Mouse (Mus musculus): Measurements from ENCODE around the gene Med15. TPM values are rescaled to one million over a fixed set of nuclear protein-coding genes. Genes with fewer than 3 reads are reported as not detected.

The Med15 gene
- polyA plus RNA-seq (2012; rRNA removed) = 96.9 and 109 TPM in 2 replicates

DNA sequence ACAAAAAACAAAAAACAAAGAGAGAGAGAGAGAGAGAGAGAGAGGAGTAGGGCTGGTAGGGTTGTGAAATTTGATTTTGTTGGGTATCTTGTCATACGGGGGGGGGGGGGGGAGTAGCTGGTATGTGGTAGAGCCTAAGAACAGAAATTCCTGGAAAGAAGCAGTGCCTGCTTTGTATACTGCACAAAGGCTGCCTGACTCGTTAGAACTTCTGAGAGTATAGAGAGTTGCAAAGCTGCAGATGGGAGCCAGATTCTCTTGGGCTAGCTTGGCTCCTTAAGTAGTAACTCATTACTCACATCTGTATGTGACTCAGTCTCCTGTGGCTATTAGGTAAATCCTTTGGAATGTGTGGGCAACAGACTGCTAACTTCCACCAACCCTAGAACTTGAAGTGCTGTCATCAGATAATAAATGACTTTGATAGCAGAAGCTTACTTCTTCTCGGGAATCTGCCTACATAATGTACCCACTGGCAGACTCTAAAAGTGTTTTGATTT lies at the start of gene Med15:
TSS of gene Med15 (minus strand) at position 51 of the 500 bp plus-strand sequence.
- no peak for TF ChIP-seq POLR2A (IDR thresholded peaks at IDR 0.05; ENCODE audit: borderline replicate concordance, extremely low read depth, low read depth, low read length)
- TF ChIP-seq CTCF (IDR thresholded peaks at IDR 0.05; ENCODE audit: insufficient read depth, low read length) = no peak
- 28% methylated on average over 3 of the region's 3 CpGs for whole genome bisulfite sequencing
- Histone ChIP-seq H3K4me3 (replicated peaks; ENCODE audit: extremely low read depth, low read depth, low read length) (no peak within 1 kb of the TSS), H3K4me1 (ENCODE audit: control insufficient read depth, insufficient read depth, low read length) (no peaks in the 10 kb centered on the region)
- no peak for DNase-seq

DNA sequence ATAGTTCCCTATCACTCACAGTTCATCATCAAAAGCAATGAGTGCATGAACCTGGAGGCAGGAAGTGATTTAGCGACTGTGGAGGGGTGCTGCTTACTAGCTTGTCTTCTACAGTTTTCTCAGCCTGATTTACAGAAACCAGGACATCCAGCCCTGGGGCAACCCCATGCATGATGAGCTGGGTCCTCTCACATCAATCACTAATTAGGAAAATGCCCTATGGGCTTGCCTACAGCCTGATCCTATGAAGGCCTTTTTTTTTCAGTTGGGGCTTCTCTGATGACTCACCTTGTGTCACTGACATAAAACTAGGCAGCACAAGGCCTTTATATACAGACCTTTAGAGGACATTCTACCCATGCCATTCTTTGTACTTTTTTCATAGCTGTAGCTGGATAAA lies 47.0 kb upstream of the Med15 start:
- DNase-seq = no peak
- WGBS = 55% methylated on average over 1 of the region's 1 CpGs

DNA sequence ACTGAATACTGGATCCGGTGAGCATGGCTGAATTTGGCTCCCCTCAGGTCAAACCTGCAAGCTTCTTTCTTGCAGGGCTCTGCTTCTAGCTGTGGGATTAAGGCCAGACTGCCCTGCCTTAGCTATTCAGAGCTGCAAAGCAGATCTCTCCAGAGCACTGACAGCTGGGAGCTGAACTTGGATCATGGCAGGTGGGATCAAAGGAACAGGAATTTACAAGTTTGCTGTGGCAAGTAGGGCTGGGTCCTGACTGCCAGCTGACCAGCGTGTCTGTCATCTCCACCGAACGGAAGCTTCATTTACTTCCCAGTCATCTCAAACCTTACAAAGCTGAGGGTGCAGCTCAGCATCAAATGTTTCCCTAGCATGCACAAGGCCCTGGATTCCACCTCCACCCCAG lies 45.5 kb upstream of the Med15 start:
- no peak for TF ChIP-seq POLR2A (IDR thresholded peaks at IDR 0.05; ENCODE audit: borderline replicate concordance, extremely low read depth, low read depth, low read length)
- TF ChIP-seq CTCF (IDR thresholded peaks at IDR 0.05; ENCODE audit: insufficient read depth, low read length) = no peak
- DNase-seq = no peak
- WGBS = 75% methylated on average over 4 of the region's 4 CpGs
- Histone ChIP-seq H3K4me3 (replicated peaks; ENCODE audit: extremely low read depth, low read depth, low read length) (no peak overlapping the region), H3K4me1 (ENCODE audit: control insufficient read depth, insufficient read depth, low read length) (no peaks in the 10 kb centered on the region)

More for the DNA sequence above, 47.0 kb upstream of the Med15 start:
- Histone ChIP-seq H3K4me1 (ENCODE audit: control insufficient read depth, insufficient read depth, low read length) (no peaks in the 10 kb centered on the region), H3K4me3 (replicated peaks; ENCODE audit: extremely low read depth, low read depth, low read length) (no peak overlapping the region)
- TF ChIP-seq CTCF (IDR thresholded peaks at IDR 0.05; ENCODE audit: insufficient read depth, low read length) (no peak), POLR2A (IDR thresholded peaks at IDR 0.05; ENCODE audit: borderline replicate concordance, extremely low read depth, low read depth, low read length) (no peak)

DNA sequence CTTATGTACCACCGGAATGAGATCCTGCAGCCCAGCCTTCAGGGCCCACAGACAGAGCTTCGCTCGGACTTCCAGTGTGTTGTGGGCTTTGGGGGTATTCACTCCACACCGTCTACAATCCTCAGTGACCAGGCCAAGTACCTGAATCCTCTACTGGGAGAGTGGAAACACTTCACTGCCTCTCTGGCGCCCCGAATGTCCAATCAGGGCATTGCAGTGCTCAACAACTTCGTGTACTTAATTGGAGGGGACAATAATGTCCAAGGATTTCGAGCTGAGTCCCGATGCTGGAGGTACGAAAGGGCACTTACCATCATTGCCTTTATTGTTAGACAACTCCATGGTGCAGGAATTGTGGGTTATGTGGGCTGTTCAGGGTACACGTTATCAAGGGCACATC lies 44.1 kb upstream of the Med15 start:
- no peak for DNase-seq
- Histone ChIP-seq H3K4me1 (ENCODE audit: control insufficient read depth, insufficient read depth, low read length) (no peaks in the 10 kb centered on the region), H3K4me3 (replicated peaks; ENCODE audit: extremely low read depth, low read depth, low read length) (no peak overlapping the region)
- peak; percentile 62 for TF ChIP-seq CTCF (IDR thresholded peaks at IDR 0.05; ENCODE audit: insufficient read depth, low read length)
- no peak for TF ChIP-seq POLR2A (IDR thresholded peaks at IDR 0.05; ENCODE audit: borderline replicate concordance, extremely low read depth, low read depth, low read length)
- 63% methylated on average over 11 of the region's 11 CpGs for WGBS

DNA sequence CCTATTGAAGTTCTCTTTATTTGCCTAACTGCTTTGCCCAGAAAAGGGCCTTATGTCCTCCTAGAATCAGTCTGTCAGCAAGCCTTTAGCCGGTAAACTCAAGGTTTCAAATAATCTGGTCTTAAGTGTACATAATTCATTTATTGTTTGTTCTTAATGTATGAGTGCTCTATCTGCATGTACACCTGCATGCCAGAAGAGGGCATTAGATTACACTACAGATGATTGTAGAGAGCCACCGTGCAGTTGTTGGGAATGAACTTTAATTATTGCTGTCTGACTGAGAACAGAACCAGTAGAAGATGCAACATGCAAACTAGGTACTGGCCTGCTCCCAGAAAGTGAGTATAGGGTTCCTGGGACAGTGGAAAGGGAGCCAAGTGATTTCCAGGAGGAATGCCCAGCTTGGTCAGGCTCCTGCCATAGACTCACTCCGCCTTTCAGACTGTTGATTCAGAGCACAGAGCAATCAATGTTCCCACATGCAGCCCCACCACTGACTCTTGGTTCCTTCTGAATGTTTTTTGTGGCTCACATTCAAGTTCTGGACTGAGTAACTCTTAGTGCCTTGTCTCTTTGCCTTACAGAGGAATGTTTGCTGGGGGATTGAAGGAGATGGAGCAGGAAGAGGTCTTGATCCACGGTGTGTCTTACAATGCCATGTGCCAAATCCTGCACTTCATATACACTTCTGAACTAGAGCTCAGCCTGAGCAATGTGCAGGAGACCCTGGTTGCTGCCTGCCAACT lies 38.6 kb upstream of the Med15 start:
- no peak for DNase-seq
- no peak overlapping the region for H3K4me3 ChIP-seq (replicated peaks; ENCODE audit: extremely low read depth, low read depth, low read length)
- 56% methylated on average over 4 of the region's 4 CpGs for WGBS
- TF ChIP-seq CTCF (IDR thresholded peaks at IDR 0.05; ENCODE audit: insufficient read depth, low read length) = no peak
- TF ChIP-seq POLR2A (IDR thresholded peaks at IDR 0.05; ENCODE audit: borderline replicate concordance, extremely low read depth, low read depth, low read length) = no peak
- H3K4me1 ChIP-seq (ENCODE audit: control insufficient read depth, insufficient read depth, low read length) = no peaks in the 10 kb centered on the region

DNA sequence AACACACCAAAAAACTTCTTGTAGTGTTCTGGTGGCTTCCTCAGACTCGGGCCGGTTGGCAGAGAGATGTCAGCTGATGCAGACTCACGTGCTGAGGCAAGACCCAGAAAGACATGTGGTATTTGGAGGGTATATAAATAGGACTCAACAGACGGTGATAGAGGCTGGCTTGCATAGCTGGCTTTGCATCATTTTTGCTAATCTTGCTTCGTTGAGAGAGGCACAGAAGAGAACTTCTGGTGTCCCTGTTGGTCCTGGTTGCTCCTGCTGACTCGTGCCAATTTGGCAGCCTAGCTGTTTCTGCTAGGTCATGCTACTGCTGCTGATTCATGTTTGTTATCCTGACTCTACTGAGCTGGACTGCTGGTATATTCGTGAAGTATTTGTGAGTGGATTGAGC lies 36.1 kb upstream of the Med15 start:
- Histone ChIP-seq H3K4me1 (ENCODE audit: control insufficient read depth, insufficient read depth, low read length) (no peaks in the 10 kb centered on the region), H3K4me3 (replicated peaks; ENCODE audit: extremely low read depth, low read depth, low read length) (no peak overlapping the region)
- TF ChIP-seq POLR2A (IDR thresholded peaks at IDR 0.05; ENCODE audit: borderline replicate concordance, extremely low read depth, low read depth, low read length) = no peak
- TF ChIP-seq CTCF (IDR thresholded peaks at IDR 0.05; ENCODE audit: insufficient read depth, low read length) = no peak
- no peak for DNase-seq
- 61% methylated on average over 7 of the region's 7 CpGs for WGBS

DNA sequence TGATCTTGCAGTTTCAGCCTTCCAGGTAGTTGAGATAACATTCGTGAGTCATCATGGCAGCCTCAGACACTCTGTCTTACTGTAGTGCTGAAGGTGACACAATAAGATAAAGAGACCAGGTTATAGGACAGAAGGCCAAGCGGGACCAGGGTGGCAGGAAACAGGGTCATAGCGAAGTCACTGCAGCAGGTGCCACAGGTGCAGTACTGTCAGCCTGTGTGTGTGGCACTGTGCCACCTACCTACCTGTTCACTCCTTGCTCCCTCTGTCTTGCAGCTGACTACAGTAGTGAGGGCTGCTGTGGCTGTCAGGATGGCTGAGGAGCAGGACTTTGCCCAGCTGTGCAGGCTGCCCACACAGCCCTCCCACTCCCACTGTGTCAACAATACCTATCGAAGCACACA lies 31.4 kb upstream of the Med15 start:
- DNase-seq = no peak
- no peak overlapping the region for H3K4me3 ChIP-seq (replicated peaks; ENCODE audit: extremely low read depth, low read depth, low read length)
- H3K4me1 ChIP-seq (ENCODE audit: control insufficient read depth, insufficient read depth, low read length) = no peaks in the 10 kb centered on the region
- no peak for TF ChIP-seq POLR2A (IDR thresholded peaks at IDR 0.05; ENCODE audit: borderline replicate concordance, extremely low read depth, low read depth, low read length)
- no peak for TF ChIP-seq CTCF (IDR thresholded peaks at IDR 0.05; ENCODE audit: insufficient read depth, low read length)
- WGBS = 76% methylated on average over 4 of the region's 4 CpGs

DNA sequence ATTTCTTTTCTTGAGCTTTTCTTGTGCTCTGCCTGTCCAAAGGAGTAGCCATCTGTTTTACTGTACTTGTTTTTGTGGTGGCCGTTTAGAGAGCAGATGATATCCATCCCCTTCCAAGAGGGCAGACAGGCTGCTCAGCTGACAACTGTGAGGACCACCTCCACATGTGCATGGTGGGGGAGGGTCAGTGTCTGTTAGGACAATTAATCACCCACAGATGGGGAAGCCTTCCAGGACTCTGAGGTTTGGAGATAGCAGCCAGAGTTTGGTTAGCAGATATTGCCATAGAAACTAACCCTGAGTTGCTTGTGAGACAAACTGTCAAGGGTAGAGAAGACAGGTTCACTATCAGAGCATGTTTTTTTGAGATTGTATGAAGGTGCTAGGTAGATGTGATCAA lies 28.4 kb upstream of the Med15 start:
- WGBS = 50% methylated on average over 1 of the region's 1 CpGs
- TF ChIP-seq CTCF (IDR thresholded peaks at IDR 0.05; ENCODE audit: insufficient read depth, low read length) = no peak
- no peak for TF ChIP-seq POLR2A (IDR thresholded peaks at IDR 0.05; ENCODE audit: borderline replicate concordance, extremely low read depth, low read depth, low read length)
- DNase-seq = no peak
- H3K4me3 ChIP-seq (replicated peaks; ENCODE audit: extremely low read depth, low read depth, low read length) = no peak overlapping the region
- no peaks in the 10 kb centered on the region for H3K4me1 ChIP-seq (ENCODE audit: control insufficient read depth, insufficient read depth, low read length)

DNA sequence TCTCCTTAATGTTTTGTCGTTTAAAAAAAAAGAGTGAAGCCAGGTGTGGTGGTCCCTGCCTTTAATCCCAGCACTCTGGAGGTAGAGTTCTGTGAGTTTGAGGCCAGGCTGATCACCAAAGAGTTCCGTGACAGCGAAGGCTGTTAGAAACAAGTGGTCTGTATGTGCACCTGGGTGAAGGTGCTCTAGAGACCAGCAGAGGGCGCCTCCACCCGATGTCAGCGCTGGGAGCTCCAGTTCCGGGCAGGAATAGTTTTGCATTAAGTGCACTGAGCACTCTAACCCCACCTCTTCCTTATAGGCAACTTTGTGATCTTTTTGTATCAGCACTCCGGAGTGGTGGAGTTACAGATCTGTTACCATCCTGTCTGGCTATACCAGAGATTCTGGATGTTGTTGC lies 28.0 kb upstream of the Med15 start:
- DNase-seq = no peak
- TF ChIP-seq CTCF (IDR thresholded peaks at IDR 0.05; ENCODE audit: insufficient read depth, low read length) (peak; percentile 49), POLR2A (IDR thresholded peaks at IDR 0.05; ENCODE audit: borderline replicate concordance, extremely low read depth, low read depth, low read length) (no peak)
- Histone ChIP-seq H3K4me1 (ENCODE audit: control insufficient read depth, insufficient read depth, low read length) (no peaks in the 10 kb centered on the region), H3K4me3 (replicated peaks; ENCODE audit: extremely low read depth, low read depth, low read length) (no peak overlapping the region)
- WGBS = 43% methylated on average over 8 of the region's 8 CpGs

DNA sequence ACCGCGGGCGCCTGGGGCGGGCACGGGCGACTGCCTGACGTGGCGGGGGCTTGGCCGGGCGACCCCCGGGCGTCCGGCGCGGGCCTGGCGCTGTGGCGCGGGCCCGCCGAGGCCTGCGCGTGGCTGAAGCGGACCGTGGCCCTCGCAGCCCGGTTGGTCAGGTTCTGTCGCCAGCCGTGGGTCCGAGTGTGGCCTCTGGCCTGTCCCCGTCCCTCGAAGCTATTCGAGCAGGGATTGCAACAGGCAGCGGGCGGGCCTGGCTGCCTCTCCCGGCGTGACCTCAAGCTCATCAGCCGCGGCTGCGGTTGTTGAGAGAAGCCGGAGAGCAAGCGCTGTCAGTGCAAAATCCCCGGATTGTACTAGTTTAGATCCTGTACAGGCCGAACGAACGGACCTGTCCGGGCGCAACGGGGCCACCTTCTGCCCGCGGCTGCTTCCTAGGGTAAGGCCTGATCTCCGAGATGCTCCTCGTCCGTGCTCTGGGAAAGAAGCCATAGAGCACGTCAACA lies 27.2 kb upstream of the Med15 start:
- TF ChIP-seq POLR2A (IDR thresholded peaks at IDR 0.05; ENCODE audit: borderline replicate concordance, extremely low read depth, low read depth, low read length) (no peak), CTCF (IDR thresholded peaks at IDR 0.05; ENCODE audit: insufficient read depth, low read length) (no peak)
- H3K4me1 ChIP-seq (ENCODE audit: control insufficient read depth, insufficient read depth, low read length) = no peaks in the 10 kb centered on the region
- peak; percentile 62 for DNase-seq
- peak overlapping the region; percentile 73 for H3K4me3 ChIP-seq (replicated peaks; ENCODE audit: extremely low read depth, low read depth, low read length)
- WGBS = under 1% methylated on average over 54 of the region's 54 CpGs
